Mouse (Mus musculus): ENCODE data around the gene Capn11.

Gene Capn11

GRCm38 (mm10) chr17:45582715-45583355, 76.3 kb downstream of the Capn11 start:
- DNase-seq (ENCODE audit: low spot score): no peak

GRCm38 (mm10) chr17:45582188-45582587, 76.9 kb downstream of the Capn11 start:
- DNase-seq (ENCODE audit: low spot score): no peak

- no peak for DNase-seq (ENCODE audit: low spot score)
These were observed 77.5 kb downstream of the Capn11 start for GRCm38 (mm10) chr17:45581567-45581983.

- DNase-seq (ENCODE audit: low spot score): no peak
These were observed 78.1 kb downstream of the Capn11 start for GRCm38 (mm10) chr17:45580958-45581477.

Measured in urinary bladder, postnatal 10 days (tissue).